Mouse (Mus musculus): ENCODE data around the gene Slf2. TPM values are rescaled to one million over a fixed set of nuclear protein-coding genes. Genes with fewer than 3 reads are reported as not detected.

The Slf2 gene
- total RNA-seq, 2 experiments from 2014 or later: 40.1 to 41.9 TPM

GRCm38 (mm10) chr19:44907851-44908690 lies 22.9 kb upstream of the Slf2 start:
- DNase-seq (ENCODE audit: low spot score in 2 of 2): peak; percentile 55 to 58

- DNase-seq (ENCODE audit: low spot score in 2 of 2): no peak
These were observed 22.0 kb upstream of the Slf2 start for GRCm38 (mm10) chr19:44908836-44909460.

- peak in 1 of 2 experiments; percentile 28 for DNase-seq (ENCODE audit: low spot score in 2 of 2)
These were observed 16.3 kb upstream of the Slf2 start for GRCm38 (mm10) chr19:44914481-44915249.

- no peak for DNase-seq (ENCODE audit: low spot score in 2 of 2)
These were observed 12.8 kb upstream of the Slf2 start for GRCm38 (mm10) chr19:44918171-44918570.

GRCm38 (mm10) chr19:44921466-44922139 lies 9.3 kb upstream of the Slf2 start:
- DNase-seq (ENCODE audit: low spot score in 2 of 2): no peak

- no peak for DNase-seq (ENCODE audit: low spot score in 2 of 2)
These were observed 8.4 kb upstream of the Slf2 start for GRCm38 (mm10) chr19:44922521-44922920.

GRCm38 (mm10) chr19:44924699-44925098 lies 6.3 kb upstream of the Slf2 start:
- no peak for DNase-seq (ENCODE audit: low spot score in 2 of 2)

- DNase-seq (ENCODE audit: low spot score in 2 of 2): no peak
These were observed 4.2 kb upstream of the Slf2 start for GRCm38 (mm10) chr19:44926781-44927180.

- DNase-seq (ENCODE audit: low spot score in 2 of 2): no peak
These were observed 3.7 kb upstream of the Slf2 start for GRCm38 (mm10) chr19:44927250-44927649.

GRCm38 (mm10) chr19:44928185-44928584 lies 2.8 kb upstream of the Slf2 start:
- DNase-seq (ENCODE audit: low spot score in 2 of 2): no peak

- no peak for DNase-seq (ENCODE audit: low spot score in 2 of 2)
These were observed 1.7 kb upstream of the Slf2 start for GRCm38 (mm10) chr19:44929251-44929650.

- no peak for DNase-seq (ENCODE audit: low spot score in 2 of 2)
These were observed 1.3 kb upstream of the Slf2 start for GRCm38 (mm10) chr19:44929663-44930062.

- no peak for DNase-seq (ENCODE audit: low spot score in 2 of 2)
These were observed 829 bp upstream of the Slf2 start for GRCm38 (mm10) chr19:44930122-44930521.

GRCm38 (mm10) chr19:44931454-44931759 lies 456 bp downstream of the Slf2 start:
- DNase-seq (ENCODE audit: low spot score in 2 of 2): peak; percentile 73 to 89

GRCm38 (mm10) chr19:44932051-44932450 lies 1.1 kb downstream of the Slf2 start:
- peak in 1 of 2 experiments; percentile 58 for DNase-seq (ENCODE audit: low spot score in 2 of 2)

- DNase-seq (ENCODE audit: low spot score in 2 of 2): peak in 1 of 2 experiments; percentile 32
These were observed 2.2 kb downstream of the Slf2 start for GRCm38 (mm10) chr19:44933136-44933535.

- DNase-seq (ENCODE audit: low spot score in 2 of 2): no peak
These were observed 28.7 kb downstream of the Slf2 start for GRCm38 (mm10) chr19:44959633-44960032.

- no peak for DNase-seq (ENCODE audit: low spot score in 2 of 2)
These were observed 35.0 kb downstream of the Slf2 start for GRCm38 (mm10) chr19:44965978-44966377.

- DNase-seq (ENCODE audit: low spot score in 2 of 2): no peak
These were observed 37.4 kb downstream of the Slf2 start for GRCm38 (mm10) chr19:44968329-44968728.

- DNase-seq (ENCODE audit: low spot score in 2 of 2): no peak
These were observed 45.7 kb downstream of the Slf2 start for GRCm38 (mm10) chr19:44976636-44977035.

GRCm38 (mm10) chr19:44977148-44977547 lies 46.2 kb downstream of the Slf2 start:
- DNase-seq (ENCODE audit: low spot score in 2 of 2): no peak
